In genomic region chr10:40529617-40530016, GRCm38 (mm10) we compare ENCODE assay signal across 10 mouse cellular contexts. TPM values are rescaled to one million over a fixed set of nuclear protein-coding genes. Genes with fewer than 3 reads are reported as not detected.
DNase-seq lines count a peak whose midpoint lies in the region; ATAC-seq and TF ChIP-seq lines count a peak whose summit lies in the region.
"Had no signal": no experiment of that assay in that cellular context is flagged by ENCODE, and none has a peak within 500 bp of the region (broad histone marks: within the 10 kb centered on the region; RNA-seq: fewer than 3 reads in every experiment).

No protein-coding gene starts in this region.

- no peak overlapping the region for H3K9ac ChIP-seq in forebrain, embryonic 14.5 days (ENCODE audit: low read length)
- no peak overlapping the region for H3K9ac ChIP-seq in forebrain, embryonic 12.5 days
- H3K9ac ChIP-seq in midbrain, embryonic 14.5 days (replicated peaks; ENCODE audit: low read length), result no peak overlapping the region
- no peak overlapping the region for H3K9ac ChIP-seq in midbrain, embryonic 15.5 days

- 59% methylated on average over 6 of the region's 6 CpGs for WGBS in forebrain, embryonic 14.5 days
- WGBS in forebrain, embryonic 12.5 days, result 60% methylated on average over 6 of the region's 6 CpGs
- WGBS in midbrain, embryonic 14.5 days, result 57% methylated on average over 6 of the region's 6 CpGs
- WGBS in midbrain, embryonic 15.5 days, result 63% methylated on average over 6 of the region's 6 CpGs

- H3K9me3 ChIP-seq in forebrain, embryonic 14.5 days (replicated peaks; ENCODE audit: control insufficient read depth, low read length), result no peaks in the 10 kb centered on the region
- no peaks in the 10 kb centered on the region for H3K9me3 ChIP-seq in forebrain, embryonic 12.5 days
- H3K9me3 ChIP-seq in midbrain, embryonic 14.5 days (ENCODE audit: control insufficient read depth, low read length), result no peaks in the 10 kb centered on the region
- no peaks in the 10 kb centered on the region for H3K9me3 ChIP-seq in midbrain, embryonic 15.5 days

- peak; percentile 64; the same call in 1 of the 2 replicates for TF ChIP-seq CTCF in brain, embryonic 14.5 days (IDR thresholded peaks at IDR 0.05; ENCODE audit: borderline replicate concordance, extremely low read depth, insufficient read depth, insufficient read length)

- no peak overlapping the region for H3K27ac ChIP-seq in forebrain, embryonic 14.5 days (ENCODE audit: low read depth, low read length)
- H3K27ac ChIP-seq in forebrain, embryonic 12.5 days, result no peak overlapping the region
- H3K27ac ChIP-seq in midbrain, embryonic 14.5 days (replicated peaks; ENCODE audit: low read depth, low read length), result no peak overlapping the region
- H3K27ac ChIP-seq in midbrain, embryonic 15.5 days, result no peak overlapping the region

- no peak overlapping the region for H3K4me2 ChIP-seq in forebrain, embryonic 14.5 days (ENCODE audit: low read length)
- no peak overlapping the region for H3K4me2 ChIP-seq in forebrain, embryonic 12.5 days
- no peak overlapping the region for H3K4me2 ChIP-seq in midbrain, embryonic 14.5 days (ENCODE audit: low read length)
- H3K4me2 ChIP-seq in midbrain, embryonic 15.5 days, result no peak overlapping the region

- no peak for ATAC-seq in forebrain, embryonic 14.5 days
- no peak for ATAC-seq in forebrain, embryonic 12.5 days (ENCODE audit: low FRiP score)
- ATAC-seq in midbrain, embryonic 14.5 days (ENCODE audit: low FRiP score, low TSS enrichment), result no peak
- ATAC-seq in midbrain, embryonic 15.5 days (replicated peaks), result no peak

- H3K4me3 ChIP-seq in forebrain, embryonic 14.5 days (ENCODE audit: low read depth, low read length), result no peak overlapping the region
- H3K4me3 ChIP-seq in forebrain, embryonic 12.5 days (replicated peaks), result no peak overlapping the region
- no peak overlapping the region for H3K4me3 ChIP-seq in midbrain, embryonic 14.5 days (replicated peaks; ENCODE audit: low read depth, low read length)
- no peak overlapping the region for H3K4me3 ChIP-seq in midbrain, embryonic 15.5 days

- H3K4me1 ChIP-seq in forebrain, embryonic 14.5 days (ENCODE audit: control insufficient read depth, insufficient read depth, low read length), result no peaks in the 10 kb centered on the region
- no peaks in the 10 kb centered on the region for H3K4me1 ChIP-seq in forebrain, embryonic 12.5 days
- H3K4me1 ChIP-seq in midbrain, embryonic 14.5 days (ENCODE audit: control insufficient read depth, insufficient read depth, low read length), result no peaks in the 10 kb centered on the region
- 0 out of 2 replicates have a peak, but pooled peaks cover 1% of the 10 kb centered on the region for H3K4me1 ChIP-seq in midbrain, embryonic 15.5 days

- DNase-seq in forebrain, embryonic 14.5 days (ENCODE audit: low spot score), result peak; percentile 67
- peak; percentile 67 for DNase-seq in midbrain, embryonic 14.5 days
- peak; percentile 64 for DNase-seq in brain, embryonic 14.5 days (ENCODE audit: low read depth)
- DNase-seq in layer of hippocampus, postnatal 10 days (ENCODE audit: low spot score in 2 of 2), result peak; percentile 73
- peak; percentile 40 to 64 for DNase-seq in natural killer cell, adult 2 months (ENCODE audit: low spot score in 2 of 2)
- no peak for DNase-seq in cerebellum, adult 9-11 months

- no peak for TF ChIP-seq POLR2A in brain, embryonic 14.5 days (IDR thresholded peaks at IDR 0.05; ENCODE audit: borderline replicate concordance, extremely low read depth, insufficient read depth, insufficient read length, poor library complexity, severe bottlenecking)

- no peaks in the 10 kb centered on the region for H3K27me3 ChIP-seq in forebrain, embryonic 14.5 days (replicated peaks; ENCODE audit: control insufficient read depth, insufficient read depth, low read length)
- H3K27me3 ChIP-seq in forebrain, embryonic 12.5 days, result peaks cover 10% of the 10 kb centered on the region; the same call in 1 of the 2 replicates
- no peaks in the 10 kb centered on the region for H3K27me3 ChIP-seq in midbrain, embryonic 14.5 days (ENCODE audit: control insufficient read depth, insufficient read depth, low read length)
- H3K27me3 ChIP-seq in midbrain, embryonic 15.5 days (replicated peaks), result no peaks in the 10 kb centered on the region; the same call in 1 of the 2 replicates

- H3K36me3 ChIP-seq in forebrain, embryonic 14.5 days (ENCODE audit: control insufficient read depth, insufficient read depth, low read length), result no peaks in the 10 kb centered on the region
- no peaks in the 10 kb centered on the region for H3K36me3 ChIP-seq in forebrain, embryonic 12.5 days (replicated peaks)
- no peaks in the 10 kb centered on the region for H3K36me3 ChIP-seq in midbrain, embryonic 14.5 days (ENCODE audit: control insufficient read depth, insufficient read depth, low read length)
- H3K36me3 ChIP-seq in midbrain, embryonic 15.5 days (replicated peaks), result no peaks in the 10 kb centered on the region

RNA-seq across cellular contexts. Expression of gene Slc22a16, which starts 40.5 kb away (rescaled TPM):
- not detected in 2 replicates for polyA plus RNA-seq in forebrain, embryonic 14.5 days (2014; fragmentation: Nextera tagmentation; extraction: Ambion mirVana)
- not detected in 2 replicates for polyA plus RNA-seq in forebrain, embryonic 12.5 days (2016; fragmentation: Nextera tagmentation; extraction: Ambion mirVana)
- not detected in 2 replicates for polyA plus RNA-seq in midbrain, embryonic 14.5 days (2014; fragmentation: Nextera tagmentation; extraction: Ambion mirVana)
- polyA plus RNA-seq in midbrain, embryonic 15.5 days (2015; fragmentation: Nextera tagmentation; extraction: Ambion mirVana), result not detected in 2 replicates
- polyA plus RNA-seq in brain, embryonic 14.5 days (2012; rRNA removed), result not detected in 2 replicates
- not detected for total RNA-seq in layer of hippocampus, postnatal 10 days (2021)
- total RNA-seq: layer of hippocampus, adult 18-20 months had no signal
- polyA plus RNA-seq: stomach, embryonic 14.5 days had no signal
